Mouse (Mus musculus) megakaryocyte, embryonic 14.5 days (primary cell): Measurements from ENCODE around the gene Aqp1.

Experiments used
- FLI1 ChIP-seq: IDR thresholded peaks from 2 replicates; pipeline ENCODE4 v1.6.1; 2012; ENCODE audit warnings: low read length, inconsistent platforms, mixed read lengths
- GATA1 ChIP-seq: IDR thresholded peaks from 3 replicates; pipeline ENCODE4 v1.6.1; 2012; ENCODE audit warnings: mixed read lengths, low read length, inconsistent platforms, borderline replicate concordance

DNA sequence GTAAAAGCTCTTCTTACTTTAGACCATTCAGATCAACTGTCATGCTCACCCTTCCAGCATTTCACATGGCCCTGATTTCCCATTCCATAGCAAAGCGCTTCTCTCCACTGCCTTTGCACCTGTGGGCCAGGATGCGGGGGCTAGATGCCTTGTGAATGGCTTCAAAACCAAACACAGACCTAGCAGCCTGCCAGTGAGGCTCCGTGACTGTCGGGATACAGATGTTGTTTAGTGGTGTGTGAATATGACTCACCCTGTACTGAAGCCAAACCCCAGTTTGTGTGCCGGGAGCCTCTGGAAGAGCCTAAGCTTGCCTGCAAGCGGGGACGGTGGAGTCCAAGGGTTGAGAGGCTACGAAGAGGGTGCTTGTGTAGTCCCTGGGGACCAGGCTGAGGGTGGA, 21.6 kb upstream of the Aqp1 start:
- TF ChIP-seq FLI1 (no peak), GATA1 (no peak)
